Mouse (Mus musculus) liver, adult (tissue): ENCODE data around the gene Lrrc43.

Experiments used
- GATA4 ChIP-seq: IDR thresholded peaks from 2 replicates; pipeline ENCODE4 v1.6.1; 2014; ENCODE audit warnings: mild to moderate bottlenecking, low read length; ENCODE audit not compliant: insufficient replicate concordance

Lrrc43 gene

DNA sequence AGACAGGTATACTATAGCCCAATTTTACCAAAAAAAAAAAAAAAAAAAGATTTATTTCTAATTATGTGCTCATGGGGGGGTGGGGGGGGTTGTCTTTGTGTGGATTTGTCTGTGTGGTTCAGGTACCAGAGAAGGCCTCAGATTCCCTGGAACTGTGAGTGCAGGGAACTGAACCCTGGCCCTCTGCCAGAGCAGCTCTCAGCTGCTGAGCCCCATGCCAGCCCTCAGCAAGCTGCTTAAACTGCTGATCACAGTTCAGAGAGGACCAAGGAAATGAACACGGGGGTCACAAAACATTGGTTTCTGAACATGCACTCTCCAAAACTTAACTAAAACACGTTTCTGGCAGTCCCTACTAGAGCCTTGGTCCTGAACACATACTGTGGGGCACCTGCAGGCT lies 67.3 kb downstream of the Lrrc43 start:
- no peak for TF ChIP-seq GATA4
